Mouse (Mus musculus): ENCODE results near the gene Upp2. TPM values are rescaled to one million over a fixed set of nuclear protein-coding genes. Genes with fewer than 3 reads are reported as not detected.

The Upp2 gene
- polyA plus RNA-seq, 1 experiment from 2014 or later, result 11.7 TPM

DNA sequence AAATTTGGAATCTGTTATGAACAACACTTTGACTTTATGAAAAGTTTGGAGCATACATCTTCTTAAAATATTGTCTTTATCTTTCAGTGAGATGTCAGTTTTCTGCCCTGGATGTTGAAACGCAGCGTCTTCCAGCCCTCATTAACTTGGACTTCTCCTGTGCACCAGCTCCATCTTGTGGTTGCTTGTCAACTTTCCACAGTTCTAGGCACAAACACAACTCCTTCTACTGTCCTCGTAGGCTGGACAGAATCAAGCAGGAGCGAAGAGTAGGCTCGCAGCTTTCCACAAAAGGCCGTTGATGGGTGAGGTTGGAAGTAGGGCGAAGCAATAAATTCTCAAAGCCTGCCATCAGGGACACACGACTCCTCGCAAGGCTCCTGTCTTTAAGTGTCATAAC, 100.9 kb downstream of the Upp2 start:
- no peak overlapping the region for H3K4me3 ChIP-seq (replicated peaks; ENCODE audit: low read length)
- peaks cover 7% of the 10 kb centered on the region; the same call in 1 of the 2 replicates for H3K4me1 ChIP-seq (replicated peaks; ENCODE audit: control insufficient read depth, insufficient read depth, low read length)
- H3K9ac ChIP-seq (replicated peaks; ENCODE audit: low read depth, low read length), result no peak overlapping the region
- H3K36me3 ChIP-seq (ENCODE audit: control insufficient read depth, insufficient read depth), result no peaks in the 10 kb centered on the region
- 52% methylated on average over 9 of the region's 9 CpGs for WGBS
- peak; percentile 57 for ATAC-seq
- H3K27me3 ChIP-seq (replicated peaks; ENCODE audit: control insufficient read depth, insufficient read depth, low read length), result no peaks in the 10 kb centered on the region
- H3K27ac ChIP-seq (ENCODE audit: low read length), result no peak overlapping the region
- peaks cover 6% of the 10 kb centered on the region for H3K9me3 ChIP-seq (ENCODE audit: control insufficient read depth, low read length)
- no peak overlapping the region for H3K4me2 ChIP-seq (ENCODE audit: low read length)

DNA sequence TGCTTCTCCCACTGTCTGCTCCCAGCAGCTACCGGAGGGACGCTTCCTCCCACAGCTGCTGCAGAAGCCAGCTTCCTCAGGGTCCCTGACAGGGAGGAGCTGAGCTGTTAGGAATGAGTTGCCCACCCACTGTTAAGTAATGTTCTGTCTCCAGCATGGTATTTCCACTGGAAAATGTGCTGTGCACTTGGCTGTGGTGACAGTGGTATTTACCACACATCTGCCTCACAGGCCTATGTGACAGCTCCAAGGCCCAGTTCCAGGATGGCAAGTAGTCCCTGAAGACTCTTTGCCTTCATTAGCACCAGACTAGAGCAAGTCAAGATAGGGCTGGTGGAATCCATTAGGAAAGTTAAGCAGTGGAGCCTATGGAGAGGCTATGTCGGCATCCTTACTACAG, 102.0 kb downstream of the Upp2 start:
- no peak overlapping the region for H3K4me3 ChIP-seq (replicated peaks; ENCODE audit: low read length)
- H3K4me1 ChIP-seq (replicated peaks; ENCODE audit: control insufficient read depth, insufficient read depth, low read length), result peaks cover 7% of the 10 kb centered on the region; the same call in 1 of the 2 replicates
- no peak overlapping the region for H3K4me2 ChIP-seq (ENCODE audit: low read length)
- 95% methylated on average over 3 of the region's 3 CpGs for WGBS
- H3K36me3 ChIP-seq (ENCODE audit: control insufficient read depth, insufficient read depth), result no peaks in the 10 kb centered on the region
- ATAC-seq, result no peak
- H3K27me3 ChIP-seq (replicated peaks; ENCODE audit: control insufficient read depth, insufficient read depth, low read length), result no peaks in the 10 kb centered on the region
- H3K27ac ChIP-seq (ENCODE audit: low read length), result no peak overlapping the region
- no peak overlapping the region for H3K9ac ChIP-seq (replicated peaks; ENCODE audit: low read depth, low read length)
- peaks cover 9% of the 10 kb centered on the region for H3K9me3 ChIP-seq (ENCODE audit: control insufficient read depth, low read length)

DNA sequence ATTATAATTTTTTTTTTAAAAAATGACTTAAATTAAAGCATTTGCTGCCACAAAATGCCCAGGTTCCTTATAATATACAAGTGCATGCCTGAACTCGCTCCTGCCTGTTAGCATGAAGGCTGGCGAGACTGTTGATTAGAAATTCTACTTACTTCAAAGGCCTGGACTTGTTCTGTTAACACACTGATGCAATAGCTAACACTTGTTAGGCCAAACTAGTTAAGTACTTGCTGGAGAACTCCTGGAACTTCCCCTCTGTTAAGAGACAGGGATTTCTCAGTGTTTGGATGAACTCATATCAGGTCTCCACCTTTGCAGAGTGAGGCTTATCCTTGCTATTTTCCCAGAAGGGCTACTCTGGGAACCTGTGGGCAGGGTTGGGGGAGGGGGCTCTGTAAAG, 105.4 kb downstream of the Upp2 start:
- no peak overlapping the region for H3K9ac ChIP-seq (replicated peaks; ENCODE audit: low read depth, low read length)
- WGBS, result 96% methylated on average over 2 of the region's 2 CpGs

DNA sequence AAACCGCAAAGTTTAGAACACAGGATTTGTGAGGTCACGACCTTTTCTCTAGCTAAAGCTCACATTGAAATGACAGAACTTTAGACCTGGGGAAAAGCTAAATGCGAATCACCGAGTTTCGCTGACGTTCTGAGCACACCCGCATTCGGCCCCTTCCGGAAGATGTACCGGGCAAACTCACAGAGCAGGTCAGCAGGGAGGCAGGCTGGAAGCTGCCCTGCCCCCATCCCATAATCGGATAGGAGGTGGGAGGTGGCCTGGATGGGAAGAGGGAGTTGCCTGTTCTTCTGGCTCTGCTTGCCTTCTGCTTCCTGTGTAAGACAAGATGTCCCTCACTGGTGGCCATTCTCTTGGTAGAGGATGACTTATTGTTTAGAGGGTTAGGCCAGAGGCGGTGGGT, 112.9 kb downstream of the Upp2 start:
- ATAC-seq, result 0 out of 2 replicates have a peak, but pooled peaks have one; percentile 26
- Histone ChIP-seq H3K4me2 (ENCODE audit: low read length) (no peak overlapping the region), H3K9me3 (ENCODE audit: control insufficient read depth, low read length) (no peaks in the 10 kb centered on the region), H3K9ac (replicated peaks; ENCODE audit: low read depth, low read length) (no peak overlapping the region), H3K4me1 (replicated peaks; ENCODE audit: control insufficient read depth, insufficient read depth, low read length) (no peaks in the 10 kb centered on the region), H3K4me3 (replicated peaks; ENCODE audit: low read length) (no peak overlapping the region), H3K36me3 (ENCODE audit: control insufficient read depth, insufficient read depth) (no peaks in the 10 kb centered on the region), H3K27me3 (replicated peaks; ENCODE audit: control insufficient read depth, insufficient read depth, low read length) (no peaks in the 10 kb centered on the region), H3K27ac (ENCODE audit: low read length) (no peak overlapping the region)
- 87% methylated on average over 12 of the region's 12 CpGs for WGBS

More for the DNA sequence above, 105.4 kb downstream of the Upp2 start:
- ATAC-seq, result no peak
- Histone ChIP-seq H3K9me3 (ENCODE audit: control insufficient read depth, low read length) (peaks cover 9% of the 10 kb centered on the region), H3K27me3 (replicated peaks; ENCODE audit: control insufficient read depth, insufficient read depth, low read length) (no peaks in the 10 kb centered on the region), H3K4me2 (ENCODE audit: low read length) (no peak overlapping the region), H3K27ac (ENCODE audit: low read length) (no peak overlapping the region), H3K4me1 (replicated peaks; ENCODE audit: control insufficient read depth, insufficient read depth, low read length) (peaks cover under 1% of the 10 kb centered on the region; the same call in 1 of the 2 replicates), H3K4me3 (replicated peaks; ENCODE audit: low read length) (no peak overlapping the region), H3K36me3 (ENCODE audit: control insufficient read depth, insufficient read depth) (no peaks in the 10 kb centered on the region)

DNA sequence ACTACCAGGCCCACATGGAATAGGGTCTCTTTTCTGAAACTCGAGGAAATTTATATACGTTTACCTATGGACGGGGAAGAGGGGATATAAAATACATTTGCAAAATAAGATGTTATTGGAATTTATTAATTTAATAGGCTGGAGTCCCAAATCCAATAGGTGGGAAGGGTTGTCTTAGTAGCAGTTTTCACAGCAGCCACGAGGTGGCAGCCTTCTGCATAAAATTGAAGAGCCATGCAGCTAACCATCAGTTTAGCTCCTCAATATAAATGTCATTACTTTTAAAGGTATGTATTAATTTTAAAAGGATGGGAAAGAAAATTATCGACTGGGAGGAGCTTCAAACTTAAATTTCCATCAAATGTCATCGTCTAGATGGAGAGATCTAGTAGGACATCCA, 113.7 kb downstream of the Upp2 start:
- no peak overlapping the region for H3K4me2 ChIP-seq (ENCODE audit: low read length)
- no peak overlapping the region for H3K27ac ChIP-seq (ENCODE audit: low read length)
- no peak overlapping the region for H3K9ac ChIP-seq (replicated peaks; ENCODE audit: low read depth, low read length)
- no peaks in the 10 kb centered on the region for H3K27me3 ChIP-seq (replicated peaks; ENCODE audit: control insufficient read depth, insufficient read depth, low read length)
- no peak overlapping the region for H3K4me3 ChIP-seq (replicated peaks; ENCODE audit: low read length)
- H3K36me3 ChIP-seq (ENCODE audit: control insufficient read depth, insufficient read depth), result no peaks in the 10 kb centered on the region
- 42% methylated on average over 6 of the region's 6 CpGs for WGBS
- H3K9me3 ChIP-seq (ENCODE audit: control insufficient read depth, low read length), result no peaks in the 10 kb centered on the region
- no peaks in the 10 kb centered on the region for H3K4me1 ChIP-seq (replicated peaks; ENCODE audit: control insufficient read depth, insufficient read depth, low read length)
- peak; percentile 31; the same call in 1 of the 2 replicates for ATAC-seq

DNA sequence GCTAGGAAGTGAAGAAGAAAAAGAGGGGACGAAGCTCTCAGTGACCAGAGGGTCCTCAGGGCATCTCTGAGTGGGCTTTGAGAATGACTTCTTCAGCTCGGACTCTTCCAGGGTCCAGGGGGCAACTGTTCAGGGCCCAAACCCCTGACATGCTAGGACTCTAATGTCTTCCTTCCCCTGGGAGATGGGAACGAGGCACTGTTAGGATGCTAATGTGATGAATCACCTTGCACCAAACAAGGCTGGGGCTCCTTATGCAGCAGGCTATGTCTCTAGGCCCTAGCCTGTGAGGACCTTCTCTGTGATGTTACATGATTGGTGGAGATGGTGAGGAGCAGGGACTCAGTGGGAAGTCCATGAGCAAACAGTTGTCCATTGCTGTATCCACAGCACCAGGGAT, 114.3 kb downstream of the Upp2 start:
- no peaks in the 10 kb centered on the region for H3K27me3 ChIP-seq (replicated peaks; ENCODE audit: control insufficient read depth, insufficient read depth, low read length)
- WGBS, result 82% methylated on average over 3 of the region's 3 CpGs
- no peak for ATAC-seq
- H3K4me1 ChIP-seq (replicated peaks; ENCODE audit: control insufficient read depth, insufficient read depth, low read length), result no peaks in the 10 kb centered on the region
- no peak overlapping the region for H3K4me2 ChIP-seq (ENCODE audit: low read length)
- no peak overlapping the region for H3K4me3 ChIP-seq (replicated peaks; ENCODE audit: low read length)
- H3K9me3 ChIP-seq (ENCODE audit: control insufficient read depth, low read length), result no peaks in the 10 kb centered on the region
- H3K27ac ChIP-seq (ENCODE audit: low read length), result no peak overlapping the region
- H3K9ac ChIP-seq (replicated peaks; ENCODE audit: low read depth, low read length), result no peak overlapping the region
- no peaks in the 10 kb centered on the region for H3K36me3 ChIP-seq (ENCODE audit: control insufficient read depth, insufficient read depth)

DNA sequence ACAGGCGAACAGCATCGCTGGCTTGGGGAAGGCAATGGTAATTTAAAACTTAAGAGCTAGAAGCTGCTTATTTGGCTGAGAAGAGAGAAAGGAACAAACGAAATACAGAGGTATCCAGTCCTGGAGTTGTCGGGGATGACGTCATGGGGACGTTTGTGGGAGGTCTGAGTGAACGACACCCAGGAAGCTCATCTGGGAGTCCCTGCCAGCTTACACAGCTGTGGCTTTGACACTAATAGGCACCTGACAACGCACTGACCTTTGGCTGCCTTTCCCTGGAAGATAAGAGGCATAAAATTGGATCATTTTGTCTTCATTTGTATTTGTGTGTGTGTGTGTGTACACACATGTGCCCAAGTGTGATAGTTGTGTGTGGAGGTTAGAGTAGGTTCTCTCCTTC, 130.4 kb downstream of the Upp2 start:
- H3K4me1 ChIP-seq (replicated peaks; ENCODE audit: control insufficient read depth, insufficient read depth, low read length), result no peaks in the 10 kb centered on the region
- no peak overlapping the region for H3K27ac ChIP-seq (ENCODE audit: low read length)
- H3K36me3 ChIP-seq (ENCODE audit: control insufficient read depth, insufficient read depth), result no peaks in the 10 kb centered on the region
- H3K27me3 ChIP-seq (replicated peaks; ENCODE audit: control insufficient read depth, insufficient read depth, low read length), result no peaks in the 10 kb centered on the region
- H3K4me3 ChIP-seq (replicated peaks; ENCODE audit: low read length), result no peak overlapping the region
- 72% methylated on average over 8 of the region's 8 CpGs for WGBS
- ATAC-seq, result no peak
- H3K4me2 ChIP-seq (ENCODE audit: low read length), result no peak overlapping the region
- no peaks in the 10 kb centered on the region for H3K9me3 ChIP-seq (ENCODE audit: control insufficient read depth, low read length)
- no peak overlapping the region for H3K9ac ChIP-seq (replicated peaks; ENCODE audit: low read depth, low read length)

DNA sequence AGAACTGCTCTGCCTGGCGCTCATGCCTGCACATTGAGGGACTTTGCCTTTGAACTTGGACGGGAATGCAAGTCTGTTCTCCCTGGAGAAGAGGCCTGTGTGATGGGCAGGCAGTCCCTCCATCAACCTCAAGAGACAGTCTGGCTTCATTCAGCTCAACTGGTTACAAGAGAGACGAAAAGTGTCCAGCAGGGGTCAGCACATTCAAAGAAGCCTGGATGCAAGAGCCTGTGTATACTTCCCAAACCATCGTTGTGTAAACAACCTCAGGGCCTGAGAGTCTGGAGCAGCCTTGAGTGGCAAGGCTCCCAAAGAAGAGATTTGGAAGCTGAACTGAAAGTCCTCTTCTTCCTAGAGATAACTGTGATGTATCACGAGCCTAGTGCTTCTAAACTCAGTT, 132.8 kb downstream of the Upp2 start:
- 21% methylated on average over 5 of the region's 5 CpGs for WGBS
- ATAC-seq, result peak; percentile 72; the same call in 1 of the 2 replicates
- H3K4me2 ChIP-seq (ENCODE audit: low read length), result no peak overlapping the region
- H3K4me1 ChIP-seq (replicated peaks; ENCODE audit: control insufficient read depth, insufficient read depth, low read length), result no peaks in the 10 kb centered on the region
- H3K36me3 ChIP-seq (ENCODE audit: control insufficient read depth, insufficient read depth), result no peaks in the 10 kb centered on the region
- no peak overlapping the region for H3K4me3 ChIP-seq (replicated peaks; ENCODE audit: low read length)
- no peak overlapping the region for H3K9ac ChIP-seq (replicated peaks; ENCODE audit: low read depth, low read length)
- no peaks in the 10 kb centered on the region for H3K27me3 ChIP-seq (replicated peaks; ENCODE audit: control insufficient read depth, insufficient read depth, low read length)
- no peak overlapping the region for H3K27ac ChIP-seq (ENCODE audit: low read length)
- H3K9me3 ChIP-seq (ENCODE audit: control insufficient read depth, low read length), result no peaks in the 10 kb centered on the region

DNA sequence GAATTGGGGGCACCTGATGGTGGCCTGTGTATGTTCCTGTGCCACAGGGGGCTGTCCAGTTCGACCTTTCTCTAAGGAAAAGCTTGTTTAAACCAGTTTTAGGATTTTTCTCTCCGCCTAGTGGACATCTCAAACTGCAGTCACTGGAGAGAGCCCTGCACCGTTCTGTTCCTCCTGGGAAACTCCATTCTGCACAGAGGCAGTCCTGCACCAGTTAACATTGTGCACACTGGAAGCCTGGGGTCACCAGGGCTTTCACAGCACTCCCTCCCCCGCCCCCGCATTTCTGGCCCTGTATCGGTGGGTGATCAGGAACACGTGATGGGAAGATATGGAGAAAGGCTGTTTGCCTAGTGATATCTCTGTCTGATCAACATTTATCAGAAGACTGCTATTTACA, 133.3 kb downstream of the Upp2 start:
- H3K27me3 ChIP-seq (replicated peaks; ENCODE audit: control insufficient read depth, insufficient read depth, low read length), result no peaks in the 10 kb centered on the region
- no peaks in the 10 kb centered on the region for H3K36me3 ChIP-seq (ENCODE audit: control insufficient read depth, insufficient read depth)
- H3K4me1 ChIP-seq (replicated peaks; ENCODE audit: control insufficient read depth, insufficient read depth, low read length), result no peaks in the 10 kb centered on the region
- no peak overlapping the region for H3K4me3 ChIP-seq (replicated peaks; ENCODE audit: low read length)
- H3K4me2 ChIP-seq (ENCODE audit: low read length), result no peak overlapping the region
- H3K9ac ChIP-seq (replicated peaks; ENCODE audit: low read depth, low read length), result no peak overlapping the region
- no peak for ATAC-seq
- WGBS, result 78% methylated on average over 7 of the region's 7 CpGs
- no peak overlapping the region for H3K27ac ChIP-seq (ENCODE audit: low read length)
- H3K9me3 ChIP-seq (ENCODE audit: control insufficient read depth, low read length), result no peaks in the 10 kb centered on the region

DNA sequence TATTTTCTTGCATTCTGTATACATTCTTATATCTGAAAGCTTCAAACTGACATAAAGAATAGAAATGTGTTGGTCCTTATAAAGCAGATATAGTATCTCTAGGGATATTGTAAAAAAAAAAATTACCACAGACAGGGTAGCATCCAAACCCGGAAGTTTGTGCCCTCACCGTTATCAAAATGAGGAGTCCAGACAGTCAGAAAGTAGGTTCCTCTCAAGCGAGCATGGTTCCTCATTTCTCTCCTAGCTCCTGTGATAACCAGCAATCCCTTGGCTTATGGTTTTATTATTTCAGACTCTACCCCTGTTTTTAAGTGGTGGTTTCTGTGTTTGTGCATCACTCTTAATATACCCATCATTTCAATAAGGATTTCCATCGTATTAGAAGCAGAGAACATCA, 134.5 kb downstream of the Upp2 start:
- 88% methylated on average over 4 of the region's 4 CpGs for WGBS
- Histone ChIP-seq H3K4me1 (replicated peaks; ENCODE audit: control insufficient read depth, insufficient read depth, low read length) (no peaks in the 10 kb centered on the region), H3K27ac (ENCODE audit: low read length) (no peak overlapping the region), H3K9me3 (ENCODE audit: control insufficient read depth, low read length) (no peaks in the 10 kb centered on the region), H3K4me2 (ENCODE audit: low read length) (no peak overlapping the region), H3K27me3 (replicated peaks; ENCODE audit: control insufficient read depth, insufficient read depth, low read length) (no peaks in the 10 kb centered on the region), H3K36me3 (ENCODE audit: control insufficient read depth, insufficient read depth) (no peaks in the 10 kb centered on the region), H3K4me3 (replicated peaks; ENCODE audit: low read length) (no peak overlapping the region), H3K9ac (replicated peaks; ENCODE audit: low read depth, low read length) (no peak overlapping the region)
- no peak for ATAC-seq

Measured in forebrain, embryonic 16.5 days (tissue).